Mouse (Mus musculus) thymus, adult 2 months (tissue): ENCODE results near the gene Ngef. TPM values are rescaled to one million over a fixed set of nuclear protein-coding genes. Genes with fewer than 3 reads are reported as not detected.

Experiments
- DNase-seq: peaks from one replicate; pipeline ENCODE4 v3.0.0; 2021
- H3K27ac ChIP-seq: fragments of 200-500 bp; 2 replicates; pipeline ENCODE4 v1.5.1; 2012; ENCODE audit warnings: low read length, control low read depth; ENCODE audit not compliant: control insufficient read depth, insufficient read depth
- H3K27me3 ChIP-seq: fragments of 200-500 bp; 2 replicates; pipeline ENCODE4 v1.6.1; 2012; ENCODE audit warnings: mild to moderate bottlenecking, low read length, moderate library complexity, mixed read lengths; ENCODE audit not compliant: control insufficient read depth, insufficient read depth
- H3K36me3 ChIP-seq: fragments of 200-500 bp; 2 replicates; pipeline ENCODE4 v1.6.1; 2012; ENCODE audit warnings: mild to moderate bottlenecking, low read length, moderate library complexity; ENCODE audit not compliant: control insufficient read depth, insufficient read depth
- H3K4me1 ChIP-seq: fragments of 200-500 bp; replicated peaks from 2 replicates; pipeline ENCODE4 v1.6.1; 2012; ENCODE audit warnings: low read length; ENCODE audit not compliant: control insufficient read depth, insufficient read depth
- H3K4me3 ChIP-seq: fragments of 200-500 bp; 2 replicates; pipeline ENCODE4 v1.5.1; 2012; ENCODE audit warnings: mild to moderate bottlenecking, low read length, control low read depth, moderate library complexity; ENCODE audit not compliant: control insufficient read depth, insufficient read depth
- CTCF ChIP-seq: fragments of 200-500 bp; IDR thresholded peaks from 2 replicates; pipeline ENCODE4 v1.5.1; 2012; ENCODE audit warnings: mild to moderate bottlenecking, control low read depth, low read length, moderate library complexity, borderline replicate concordance; ENCODE audit not compliant: control insufficient read depth, poor library complexity, insufficient read depth; ENCODE audit errors: extremely low read depth
- POLR2A ChIP-seq: fragments of 200-500 bp; IDR thresholded peaks from 2 replicates; pipeline ENCODE4 v1.6.1; 2012; ENCODE audit warnings: mild to moderate bottlenecking, low read length, control low read depth, moderate library complexity; ENCODE audit not compliant: control insufficient read depth, poor library complexity, insufficient read depth; ENCODE audit errors: extremely low read depth
- WGBS: fragments of 180-500 bp; shearing (Covaris S2); methylation state at CpG from one replicate; pipeline ENCODE4 v1.1.7; 2018; 5-methylcytosine and 5-hydroxymethylcytosine counted together
- polyA plus RNA-seq: library from polyadenylated mRNA; depleted of rRNA; stranded (reverse); fragments of >200 nt; gene quantifications from 2 replicates; pipeline ENCODE4 v1.2.3, GENCODE M21; 2012; rRNA removed

The Ngef gene
- 0.32 and 0.33 TPM in 2 replicates for polyA plus RNA-seq

GRCm38 (mm10) chr1:87573800-87574215 is at the start of gene Ngef:
Gene Ngef, minus strand, starts transcription at chr1:87573870.
- TF ChIP-seq CTCF (no peak), POLR2A (no peak)
- 92% methylated on average over 6 of the region's 6 CpGs for WGBS
- no peak for DNase-seq
- Histone ChIP-seq H3K36me3 (no peaks in the 10 kb centered on the region), H3K4me1 (no peaks in the 10 kb centered on the region), H3K4me3 (no peak within 1 kb of the TSS), H3K27me3 (no peaks in the 10 kb centered on the region), H3K27ac (no peak within 1 kb of the TSS)

GRCm38 (mm10) chr1:87621858-87622279 is 48.2 kb upstream of the Ngef start:
- peak; percentile 53 for DNase-seq
- Histone ChIP-seq H3K4me1 (peaks cover 39% of the 10 kb centered on the region), H3K27ac (peak overlapping the region; percentile 28; the same call in 1 of the 2 replicates), H3K4me3 (peak overlapping the region; percentile 85), H3K36me3 (no peaks in the 10 kb centered on the region), H3K27me3 (no peaks in the 10 kb centered on the region)
- TF ChIP-seq POLR2A: no peak
- no peak for TF ChIP-seq CTCF
- 14% methylated on average over 3 of the region's 3 CpGs for WGBS

GRCm38 (mm10) chr1:87621146-87621857 is 47.6 kb upstream of the Ngef start:
- Histone ChIP-seq H3K4me1 (peaks cover 35% of the 10 kb centered on the region), H3K4me3 (peak overlapping the region; percentile 85), H3K27me3 (no peaks in the 10 kb centered on the region), H3K36me3 (no peaks in the 10 kb centered on the region), H3K27ac (peak overlapping the region; percentile 80; the same call in 1 of the 2 replicates)
- TF ChIP-seq CTCF: no peak
- DNase-seq: no peak
- WGBS: 20% methylated on average over 9 of the region's 9 CpGs

GRCm38 (mm10) chr1:87620693-87621092 is 47.0 kb upstream of the Ngef start:
- Histone ChIP-seq H3K4me3 (peak overlapping the region; percentile 85), H3K27me3 (no peaks in the 10 kb centered on the region), H3K27ac (peak overlapping the region; percentile 80), H3K4me1 (peaks cover 35% of the 10 kb centered on the region), H3K36me3 (no peaks in the 10 kb centered on the region)
- TF ChIP-seq CTCF (no peak), POLR2A (no peak)
- 7% methylated on average over 6 of the region's 6 CpGs for WGBS
- no peak for DNase-seq

GRCm38 (mm10) chr1:87620211-87620668 is 46.6 kb upstream of the Ngef start, which contains the start of gene Inpp5d:
Gene Inpp5d, plus strand, starts transcription at chr1:87620312.
- no peaks in the 10 kb centered on the region for H3K27me3 ChIP-seq
- 6% methylated on average over 12 of the region's 12 CpGs for WGBS
- 0 out of 2 replicates have a peak, but pooled peaks have one; percentile 37 for TF ChIP-seq POLR2A
- no peak for TF ChIP-seq CTCF
- H3K27ac ChIP-seq: peak within 1 kb of the TSS; percentile 80
- H3K4me1 ChIP-seq: peaks cover 34% of the 10 kb centered on the region
- peak within 1 kb of the TSS; percentile 85 for H3K4me3 ChIP-seq
- H3K36me3 ChIP-seq: no peaks in the 10 kb centered on the region
- DNase-seq: peak; percentile 66

- Histone ChIP-seq H3K36me3 (no peaks in the 10 kb centered on the region), H3K27ac (no peak overlapping the region), H3K4me3 (no peak overlapping the region), H3K4me1 (peaks cover 3% of the 10 kb centered on the region), H3K27me3 (no peaks in the 10 kb centered on the region)
- DNase-seq: no peak
- TF ChIP-seq POLR2A: no peak
- TF ChIP-seq CTCF: no peak
- WGBS: 94% methylated on average over 2 of the region's 2 CpGs
Observed at GRCm38 (mm10) chr1:87614576-87615295, 41.1 kb upstream of the Ngef start.
